Mouse (Mus musculus) stomach, postnatal 0 days (tissue): ENCODE measurements around the gene Mcpt2.

Experiments
- CTCF ChIP-seq: IDR thresholded peaks from 2 replicates; pipeline ENCODE4 v1.5.1; 2016; ENCODE audit warnings: antibody characterized with exemption, low read depth, mild to moderate bottlenecking, moderate library complexity
- EP300 ChIP-seq: optimal IDR thresholded peaks from 2 replicates; pipeline ENCODE3; 2016; ENCODE audit warnings: antibody characterized with exemption

DNA sequence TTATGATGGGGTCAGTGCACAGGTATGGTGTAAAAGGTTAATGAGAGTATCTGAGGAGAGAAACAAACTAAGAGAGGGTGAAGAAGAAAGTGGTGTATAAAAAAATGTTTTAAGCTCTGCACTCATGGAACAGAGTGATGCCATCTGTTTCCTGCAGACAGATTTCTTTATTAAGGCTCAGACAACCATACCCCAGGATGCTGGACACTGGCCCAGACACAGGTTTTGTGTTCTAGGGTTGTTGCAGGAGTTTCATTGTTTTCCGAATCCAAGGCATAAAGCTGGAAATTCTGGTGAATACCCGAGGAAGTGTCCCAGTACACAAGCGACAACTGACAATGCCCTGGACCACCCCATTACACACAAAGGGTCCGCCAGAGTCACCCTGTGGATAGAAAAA, 40.2 kb downstream of the Mcpt2 start:
- TF ChIP-seq EP300 (no peak), CTCF (no peak)
